Mouse (Mus musculus) retina, adult 2 months (tissue): ENCODE results near the gene Nr6a1.

Source experiments
- DNase-seq: peaks from one replicate; pipeline ENCODE4 v3.0.0-alpha.2; 2012; ENCODE audit warnings: low read depth, low spot score

The Nr6a1 gene

DNA sequence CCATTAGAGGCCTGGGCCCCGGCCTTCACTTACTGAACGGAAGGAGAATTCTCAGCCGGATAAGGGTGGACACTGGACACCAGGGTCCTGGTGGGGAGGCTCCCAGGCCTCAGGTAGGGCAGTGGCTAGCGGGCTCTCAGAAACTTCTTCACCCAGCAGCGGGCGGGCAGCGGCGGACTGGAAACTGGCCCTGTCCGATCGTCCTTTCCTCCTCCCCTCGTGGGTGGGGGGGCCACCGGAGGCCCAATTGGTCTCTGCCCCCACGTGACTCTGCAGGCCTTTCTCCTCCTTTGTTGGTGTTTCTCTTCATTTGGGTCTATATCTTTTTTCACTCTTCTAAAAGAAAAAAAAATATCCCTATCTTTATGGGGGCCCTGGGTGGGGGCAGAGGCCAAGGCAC is 213.2 kb downstream of the Nr6a1 start, which contains the start of gene Nr5a1:
TSS of gene Nr5a1 (minus strand) at position 219 of the 400 bp plus-strand sequence.
- DNase-seq: no peak

DNA sequence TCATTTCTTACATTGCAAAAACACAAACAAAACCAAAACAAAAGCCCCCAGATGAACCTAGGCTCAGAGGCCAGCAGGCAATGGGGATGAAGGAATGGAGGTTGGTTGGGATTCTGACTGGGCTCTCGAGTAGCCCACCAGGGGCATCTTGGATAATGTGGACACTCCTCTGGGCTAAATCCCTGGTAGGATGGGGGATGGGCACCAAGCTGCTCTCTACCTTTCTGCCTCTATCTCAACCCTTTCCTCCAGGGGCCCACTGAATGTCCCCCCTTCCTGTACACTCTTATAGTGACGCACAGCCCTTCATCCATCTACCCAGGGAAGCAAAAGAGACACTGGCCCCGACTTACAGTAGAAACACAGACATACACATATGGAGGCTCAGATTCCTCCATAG is 213.9 kb downstream of the Nr6a1 start:
- no peak for DNase-seq

DNA sequence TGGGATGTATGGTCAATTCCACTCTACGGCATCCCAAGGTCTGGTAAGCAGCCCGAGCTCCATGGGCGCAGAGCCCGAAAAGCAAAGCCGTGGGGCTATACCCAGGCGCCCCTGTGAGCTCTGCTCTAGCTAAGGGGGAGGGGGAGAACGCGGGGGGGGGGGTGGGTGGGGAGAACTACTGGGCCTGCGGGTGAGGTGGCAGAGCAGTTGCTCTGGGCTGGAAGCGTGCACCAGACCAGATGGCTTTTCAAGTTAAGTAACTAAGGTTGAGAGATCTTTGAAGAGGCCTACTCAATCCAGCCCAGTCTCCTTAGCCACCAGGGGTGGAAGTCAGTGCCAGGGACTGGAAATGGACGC is 214.7 kb downstream of the Nr6a1 start:
- no peak for DNase-seq

DNA sequence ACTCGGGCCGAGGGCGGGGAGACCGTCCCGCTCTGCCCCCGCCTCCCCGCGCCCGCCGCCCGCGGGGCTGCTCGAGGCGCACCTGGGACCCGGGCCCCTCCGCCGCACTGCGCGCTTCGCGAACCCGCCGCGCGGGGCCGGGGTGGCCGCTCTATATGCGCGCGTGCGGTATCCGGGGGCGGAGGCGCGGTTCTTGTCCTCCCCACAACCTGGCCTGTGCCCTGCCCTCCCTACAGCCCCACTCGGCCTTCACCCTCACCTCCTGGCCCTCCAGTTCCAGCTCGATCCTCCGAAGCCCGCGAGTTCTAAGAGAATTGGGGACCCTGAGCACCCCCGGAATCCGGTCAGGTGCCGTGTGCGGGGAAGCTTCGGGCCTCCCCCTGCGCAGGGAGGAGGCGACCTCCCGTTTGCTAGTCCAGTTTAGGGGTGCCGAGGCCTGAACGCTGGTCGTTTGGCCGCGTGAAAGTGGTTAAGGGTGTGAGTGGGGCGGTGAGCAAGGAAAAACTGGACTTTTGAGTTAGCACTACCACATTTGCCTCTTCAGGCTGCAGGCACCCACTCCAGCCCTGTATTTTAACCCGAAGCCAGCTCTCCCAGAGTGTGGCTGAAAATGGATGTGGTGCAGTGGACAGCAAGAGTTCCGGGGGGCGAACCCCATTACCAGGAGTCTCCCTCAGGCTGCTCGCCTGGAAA is 215.3 kb downstream of the Nr6a1 start:
- DNase-seq: no peak

DNA sequence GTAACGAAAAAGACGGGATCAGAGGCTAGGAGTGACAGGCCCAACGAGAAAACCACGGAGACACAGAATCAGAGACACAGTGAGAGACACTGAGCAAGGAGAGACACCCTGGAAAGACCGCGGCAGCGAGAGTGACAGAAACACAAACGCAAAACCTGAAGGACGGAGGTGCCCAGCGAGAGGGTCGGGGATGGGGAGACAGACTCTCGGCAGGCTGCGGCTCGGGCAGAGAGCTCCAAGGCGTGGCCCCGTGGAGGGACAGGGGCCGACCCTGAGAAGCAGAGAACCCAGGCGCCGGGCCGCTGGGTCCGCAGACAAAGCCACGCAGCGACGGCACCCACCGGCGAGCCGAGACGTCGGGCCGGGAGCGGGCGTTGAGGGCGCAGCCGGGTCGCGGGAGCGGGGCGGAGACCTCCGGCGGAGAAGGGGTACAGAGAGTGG is 216.0 kb downstream of the Nr6a1 start:
- DNase-seq: no peak

DNA sequence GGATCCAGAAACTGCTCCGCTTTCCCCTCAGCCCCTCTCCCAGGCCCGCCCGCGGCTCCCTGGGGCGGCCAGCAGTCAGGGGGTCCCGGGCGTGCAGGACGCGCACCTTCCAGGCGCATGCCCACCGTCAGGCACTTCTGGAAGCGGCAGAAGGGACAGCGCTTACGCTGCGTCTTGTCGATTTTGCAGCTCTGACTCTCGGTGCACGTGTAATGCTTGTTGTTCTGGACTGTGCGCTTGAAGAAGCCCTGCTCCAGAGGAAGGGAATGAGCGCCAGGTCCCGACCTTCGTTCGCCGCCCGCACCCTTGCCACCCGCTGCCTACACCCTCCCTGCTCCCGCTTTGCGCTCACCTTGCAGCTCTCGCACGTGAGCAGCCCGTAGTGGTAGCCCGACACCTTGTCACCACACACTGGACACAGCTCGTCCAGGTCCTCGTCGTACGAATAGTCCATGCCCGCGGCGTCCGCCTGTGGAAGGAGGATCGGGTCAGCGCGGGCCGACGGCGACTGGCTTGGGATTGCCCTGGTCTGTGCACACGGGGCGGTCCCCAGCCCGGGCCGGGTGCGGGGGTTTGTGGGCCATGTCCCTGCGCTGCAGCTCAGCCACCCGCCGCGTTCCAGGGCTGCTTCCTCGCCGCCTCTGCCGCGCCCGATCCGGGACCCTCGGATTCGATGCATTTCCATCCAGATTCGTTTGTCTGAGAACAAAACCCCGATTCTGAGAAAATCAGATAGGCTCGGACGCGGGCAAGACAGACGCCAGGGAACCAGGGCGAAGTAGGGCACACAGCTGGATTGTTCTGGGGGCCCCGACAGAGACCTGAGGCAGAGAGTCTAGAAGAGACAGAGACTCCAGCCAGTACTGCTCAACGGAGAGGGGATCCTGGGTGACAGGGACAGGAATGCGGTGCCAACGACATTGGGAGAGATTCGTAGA is 216.9 kb downstream of the Nr6a1 start:
- no peak for DNase-seq

DNA sequence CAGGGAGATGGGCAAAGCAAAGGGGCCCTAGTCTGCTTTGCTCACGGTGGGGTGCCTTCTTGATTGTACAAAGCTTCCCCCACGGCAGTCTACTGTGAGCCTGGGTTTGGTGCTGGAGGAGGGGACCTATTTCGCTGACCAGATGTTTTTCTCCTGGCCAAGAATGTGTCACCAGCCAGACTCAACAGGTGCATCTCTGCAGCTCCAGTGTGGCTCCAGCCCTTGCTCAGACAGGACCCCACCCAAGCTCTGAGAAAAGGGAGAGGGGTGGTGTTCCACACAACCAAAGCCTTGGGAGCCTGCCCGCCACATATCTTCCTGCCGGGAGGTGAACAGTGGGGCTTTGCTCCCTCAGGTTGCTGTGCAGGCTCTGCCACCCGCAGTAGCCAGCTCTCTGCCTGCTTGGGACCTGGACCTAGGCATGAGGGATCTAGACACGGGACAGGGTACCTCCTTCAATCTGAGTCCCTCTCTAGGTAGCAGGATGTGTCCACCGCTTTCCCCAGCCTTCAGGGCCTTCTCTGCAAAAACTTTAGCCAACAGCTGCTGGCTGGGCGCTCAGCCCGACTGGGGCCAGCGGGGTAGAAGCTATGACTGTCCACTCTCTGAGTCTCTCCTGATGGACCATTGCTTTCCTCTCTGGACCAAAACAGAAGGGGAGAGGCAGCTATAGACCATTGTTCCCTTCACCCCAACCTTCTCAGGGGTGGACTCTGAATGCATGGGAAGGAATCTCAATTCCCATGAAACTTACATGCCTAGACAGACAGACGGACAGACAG is 218.4 kb downstream of the Nr6a1 start:
- no peak for DNase-seq

DNA sequence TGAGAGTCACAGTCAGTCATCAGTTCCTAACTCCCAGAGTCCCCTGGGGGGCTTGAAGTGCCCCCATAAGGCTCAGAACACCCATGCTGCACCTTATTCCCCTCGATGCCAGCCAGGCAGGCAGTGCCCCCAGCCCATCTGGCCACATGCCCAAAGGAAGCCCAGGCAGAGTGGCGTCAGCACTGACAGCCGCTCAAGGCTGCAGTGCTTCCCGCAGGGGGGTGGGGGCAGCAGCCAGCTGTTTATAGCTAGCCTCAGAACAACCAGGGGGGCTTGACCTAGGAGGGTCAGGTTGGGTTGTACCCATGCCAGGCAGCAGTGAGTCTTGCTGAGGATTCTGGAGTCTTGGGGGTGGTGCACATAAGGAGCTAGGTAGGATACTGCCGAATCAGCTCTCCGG is 220.8 kb downstream of the Nr6a1 start:
- DNase-seq: no peak

DNA sequence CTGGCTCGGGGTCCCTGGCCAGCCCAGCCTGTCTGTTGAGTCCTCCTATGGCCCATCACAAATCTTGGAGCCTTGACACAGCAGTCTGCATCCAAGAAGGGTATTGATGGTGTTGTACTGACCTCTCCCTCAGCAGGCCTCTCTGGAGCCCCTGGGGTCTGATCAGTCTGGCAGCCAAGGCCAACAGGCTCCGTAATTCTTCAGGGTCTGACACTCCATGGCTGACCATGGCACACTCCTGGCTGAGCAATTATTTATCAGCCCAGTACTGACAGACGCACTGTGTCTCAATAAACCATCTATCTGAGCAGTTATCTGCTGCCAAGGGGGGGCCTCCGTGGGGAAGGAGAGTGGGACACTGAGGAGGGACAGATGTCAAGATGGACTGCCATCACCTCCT is 222.5 kb downstream of the Nr6a1 start:
- DNase-seq: no peak

DNA sequence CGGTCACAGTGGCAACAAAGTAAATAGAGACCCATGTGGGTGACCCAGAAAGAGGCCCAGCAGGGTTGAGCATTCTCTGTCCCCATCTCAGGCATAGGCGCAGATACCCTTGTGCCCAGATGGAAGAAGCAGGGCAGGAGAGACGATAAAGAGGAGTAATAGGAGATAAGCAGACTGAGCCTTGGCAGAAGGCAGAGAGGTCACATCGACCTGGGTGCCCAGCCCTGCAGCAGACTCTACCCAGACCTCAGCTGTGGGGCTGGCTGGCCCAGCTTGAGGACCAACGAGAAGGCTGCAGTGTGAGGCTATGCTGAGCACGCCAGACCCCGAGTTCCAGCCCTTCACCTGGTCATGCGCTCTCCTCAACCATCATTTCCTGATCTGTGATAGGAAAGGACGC is 223.2 kb downstream of the Nr6a1 start:
- no peak for DNase-seq

DNA sequence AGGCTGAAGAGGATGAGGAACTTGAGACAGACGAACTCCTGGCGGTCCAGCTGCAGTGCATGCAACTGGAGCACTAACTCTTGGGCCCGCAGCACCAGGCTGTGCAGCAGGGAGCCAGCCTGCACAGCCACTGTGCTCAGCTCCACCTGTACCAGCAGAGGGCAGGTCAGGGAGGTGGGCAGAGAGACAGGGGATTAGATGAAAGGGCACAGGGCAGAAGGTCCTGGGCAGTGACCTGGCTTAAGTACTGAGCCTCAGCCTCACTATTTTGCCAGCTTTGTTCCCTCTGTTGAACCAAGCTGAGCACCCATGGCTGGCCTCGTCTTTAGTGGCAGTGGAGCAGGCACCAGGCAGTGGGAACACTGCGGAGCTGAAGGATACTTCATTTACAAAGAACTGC is 227.3 kb downstream of the Nr6a1 start:
- DNase-seq: no peak

DNA sequence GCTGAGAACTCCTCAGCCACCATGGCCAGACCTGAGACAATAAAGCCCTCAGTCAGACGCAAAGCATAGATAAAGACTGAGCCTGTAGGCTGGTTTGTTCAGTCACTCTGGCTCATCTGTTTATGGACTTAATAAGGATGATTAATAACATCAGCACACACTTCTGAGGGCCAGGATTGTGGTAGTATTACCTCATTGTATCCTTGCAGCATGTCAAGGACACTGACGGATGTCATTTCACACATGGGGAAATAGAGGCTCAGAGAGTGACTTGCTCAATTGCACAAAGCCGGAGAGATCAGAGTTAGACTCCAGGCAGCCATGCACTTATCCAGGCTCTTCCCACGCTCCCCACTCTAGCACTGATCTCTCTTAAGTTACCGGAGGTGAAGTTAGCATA is 228.9 kb downstream of the Nr6a1 start:
- no peak for DNase-seq

DNA sequence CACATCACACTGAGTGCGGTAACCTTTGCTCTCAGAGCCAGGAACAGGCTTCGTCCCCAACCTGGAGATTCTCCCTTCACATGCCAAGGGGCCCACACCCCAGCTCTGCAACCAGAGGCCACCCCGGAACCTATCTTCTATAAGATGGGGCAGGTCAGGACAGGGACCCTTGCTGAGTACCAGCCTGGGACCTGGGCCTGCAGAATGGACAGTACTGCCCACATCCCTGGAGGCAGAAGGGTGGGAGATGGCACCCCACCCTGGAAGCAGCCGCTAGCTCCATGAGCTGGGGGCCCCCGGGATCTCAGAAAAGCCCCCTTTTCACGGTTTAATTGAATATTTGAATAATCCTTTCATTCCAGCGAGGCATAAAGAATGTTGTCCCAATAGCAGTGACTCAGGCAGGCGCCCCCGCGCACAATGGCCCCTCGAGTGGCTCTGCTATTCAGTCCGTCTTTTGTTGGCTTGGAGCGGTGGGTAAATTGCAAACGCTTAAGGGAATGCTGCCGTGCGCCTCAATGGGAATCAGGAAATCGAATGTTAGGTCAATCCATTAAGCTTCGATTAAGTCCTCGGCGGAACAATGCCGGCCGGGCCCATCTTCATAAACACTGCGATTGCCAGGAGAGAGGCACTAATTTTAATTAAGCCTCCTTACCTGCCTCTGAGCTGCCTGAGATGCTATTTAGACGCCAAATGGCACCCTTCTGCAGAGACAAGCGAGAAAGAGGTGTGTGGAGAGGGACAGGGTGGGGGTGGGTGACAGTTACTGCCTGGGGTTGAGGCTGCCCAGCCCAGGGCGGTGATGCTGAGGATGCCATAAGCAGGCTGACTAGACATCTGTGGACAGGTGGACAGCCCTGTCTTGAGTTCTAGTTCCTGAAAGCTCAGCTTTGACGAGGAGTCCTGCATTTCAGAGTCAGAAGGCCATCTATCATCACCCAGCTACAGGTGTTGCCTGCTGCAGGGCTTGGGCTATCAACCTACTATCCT is 230.1 kb downstream of the Nr6a1 start:
- no peak for DNase-seq

DNA sequence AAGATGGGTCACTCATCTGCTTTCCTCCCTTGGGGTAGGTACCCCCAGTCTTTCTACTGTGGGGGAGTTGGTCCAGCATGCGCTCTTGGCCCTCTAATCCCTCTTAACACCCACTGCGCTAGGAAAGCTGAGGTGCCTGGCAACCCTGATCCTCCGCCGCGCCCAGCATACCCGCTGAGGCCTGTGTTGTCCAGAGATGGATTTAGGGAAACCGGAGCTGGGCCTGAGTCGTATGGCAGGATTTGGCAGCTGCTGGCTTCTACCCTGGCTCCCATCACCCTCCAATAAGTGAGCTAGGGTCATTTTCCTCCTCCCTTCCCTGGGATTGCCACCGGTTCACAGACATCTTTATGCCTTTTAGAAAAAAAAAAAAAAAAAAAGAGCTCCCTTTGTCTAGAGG is 231.7 kb downstream of the Nr6a1 start:
- no peak for DNase-seq

DNA sequence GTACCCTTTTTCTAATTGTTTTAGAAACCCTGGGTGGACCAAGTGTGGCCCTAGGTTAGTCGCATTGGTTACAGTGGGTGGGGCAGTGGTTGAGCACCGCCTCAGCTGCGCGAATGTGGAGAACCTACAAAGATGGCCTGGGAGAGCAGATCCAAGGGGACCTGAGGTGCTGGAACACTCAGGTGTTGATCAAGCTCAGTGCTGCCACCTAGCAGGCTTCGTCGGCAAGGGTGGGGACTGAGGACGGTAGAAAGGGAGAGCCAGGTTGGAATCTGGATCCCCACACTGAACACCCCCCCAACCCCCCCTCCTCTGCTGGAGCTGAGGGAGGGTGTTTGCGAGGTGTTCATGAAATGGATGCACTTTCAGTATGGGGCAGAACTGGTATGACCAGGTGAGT is 235.9 kb downstream of the Nr6a1 start:
- no peak for DNase-seq

DNA sequence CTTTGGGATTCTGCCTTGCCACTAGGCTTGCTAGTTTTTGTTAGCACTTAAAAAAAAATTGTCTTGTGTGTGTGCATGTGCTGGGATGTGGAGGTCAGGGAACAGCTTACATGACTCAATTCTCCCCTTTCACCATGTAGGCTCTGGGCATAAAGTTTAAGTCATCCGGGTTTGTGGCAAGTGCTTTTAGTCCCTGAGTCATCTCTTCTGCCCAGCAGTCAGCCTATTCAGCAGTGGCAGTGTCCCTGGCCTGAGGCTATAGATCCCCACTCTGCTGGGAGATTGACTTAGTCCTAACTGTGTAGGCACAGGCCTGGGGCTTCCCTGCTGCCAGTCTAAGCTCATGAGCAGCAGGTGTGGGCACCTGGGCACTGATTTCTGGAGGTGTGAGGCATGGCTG is 237.6 kb downstream of the Nr6a1 start:
- DNase-seq: no peak

DNA sequence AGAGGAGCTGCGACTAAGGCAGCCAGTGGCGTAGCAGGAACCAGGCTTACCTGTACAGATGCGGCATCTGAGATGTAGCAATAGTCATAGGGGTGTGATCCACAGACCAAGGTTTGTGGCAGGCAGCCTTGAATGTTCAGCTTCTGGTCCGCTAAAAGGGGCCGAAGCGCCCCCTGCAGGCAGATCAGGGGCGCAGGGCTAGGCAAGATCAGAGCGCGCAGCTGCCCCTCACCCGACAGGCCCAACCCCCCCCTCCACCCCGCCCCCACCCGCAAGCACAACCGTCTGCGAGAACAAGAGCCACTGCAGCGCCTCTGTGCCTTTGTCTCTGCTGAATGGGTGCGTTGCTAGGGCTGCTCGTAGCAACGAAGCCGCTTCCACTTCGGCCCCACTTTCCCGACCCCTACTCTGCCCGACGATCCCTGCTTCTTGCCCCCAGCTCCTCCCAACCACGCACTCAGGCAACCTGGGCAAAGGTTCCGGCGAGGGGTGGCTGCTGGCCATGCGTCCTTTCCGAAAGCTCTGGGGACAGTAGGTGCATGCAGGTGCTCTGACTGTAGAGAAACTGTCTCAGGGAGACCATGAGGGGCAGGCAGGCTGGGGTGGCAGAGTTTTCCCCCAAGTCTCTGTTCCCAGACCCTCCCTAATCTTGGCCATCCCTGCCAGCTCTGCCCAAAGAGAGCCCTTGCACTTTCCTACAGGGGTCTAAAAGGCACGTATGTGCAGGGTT is 238.5 kb downstream of the Nr6a1 start:
- DNase-seq: no peak

DNA sequence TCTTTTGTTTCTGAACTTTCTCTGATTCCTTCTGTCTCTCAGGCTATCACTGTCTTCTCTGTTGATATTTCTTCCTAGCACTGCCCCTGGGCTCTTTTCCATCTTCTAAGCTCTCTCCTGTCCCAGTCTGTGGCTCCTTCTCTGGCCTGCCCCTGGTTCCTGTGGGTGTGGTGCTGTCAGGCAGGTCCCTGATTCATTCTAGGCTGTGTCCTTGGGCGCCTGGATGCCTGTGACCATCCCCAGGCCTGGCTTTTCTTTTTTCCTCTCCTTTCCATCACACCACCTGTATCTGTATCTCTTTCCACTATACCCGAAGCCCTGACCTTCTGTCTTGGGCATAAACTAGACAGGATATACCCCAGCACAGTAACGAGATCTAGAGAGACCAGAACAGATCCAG is 241.7 kb downstream of the Nr6a1 start:
- DNase-seq: no peak

DNA sequence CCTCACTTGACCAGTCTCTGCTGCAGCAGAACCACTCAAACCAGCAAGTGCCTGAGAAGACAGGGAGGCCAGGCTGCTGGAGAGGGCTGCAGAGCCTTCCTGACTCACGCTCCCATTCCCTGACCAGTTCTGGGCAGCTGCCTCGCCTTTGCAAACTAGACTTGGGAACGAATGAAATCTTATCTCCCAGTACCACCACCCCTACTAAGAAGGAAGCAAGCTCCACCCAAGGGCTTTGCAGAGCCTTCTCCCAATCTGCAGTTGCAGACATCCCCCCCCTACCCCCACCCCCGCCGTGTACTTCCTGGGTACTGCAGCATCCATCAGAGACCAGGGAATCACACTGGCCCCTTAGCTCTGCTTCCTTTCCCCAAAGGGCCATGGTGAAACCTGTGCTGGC is 244.4 kb downstream of the Nr6a1 start:
- no peak for DNase-seq

DNA sequence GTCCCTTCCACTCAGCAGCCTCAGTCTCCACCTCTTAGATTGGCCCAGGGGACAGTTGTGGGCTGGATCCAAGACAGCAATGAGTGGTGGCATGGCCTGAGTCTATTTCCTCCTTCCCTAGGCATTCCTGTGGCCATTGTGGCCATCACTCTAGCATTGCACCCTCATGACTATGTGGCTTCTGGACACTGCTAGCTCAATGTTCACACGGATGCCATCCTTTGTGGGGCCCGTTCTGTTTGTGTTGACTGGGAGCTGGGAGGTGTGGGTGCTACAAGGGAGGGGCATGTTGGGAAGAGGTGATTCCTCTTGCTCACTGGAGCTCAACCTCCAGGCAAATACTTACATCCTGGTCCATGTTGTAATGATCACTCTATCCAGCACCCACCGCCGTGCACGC is 245.3 kb downstream of the Nr6a1 start:
- no peak for DNase-seq
